In genomic region chr5:33301801-33302200, GRCm38 (mm10) we compare ENCODE assay signal across 29 mouse cellular contexts. TPM values are rescaled to one million over a fixed set of nuclear protein-coding genes. Genes with fewer than 3 reads are reported as not detected.
DNase-seq lines count a peak whose midpoint lies in the region; ATAC-seq and TF ChIP-seq lines count a peak whose summit lies in the region.
"Had no signal": no experiment of that assay in that cellular context is flagged by ENCODE, and none has a peak within 500 bp of the region (broad histone marks: within the 10 kb centered on the region; RNA-seq: fewer than 3 reads in every experiment).

No protein-coding gene starts in this region.

- no peak for ATAC-seq in lung, postnatal 0 days
- ATAC-seq in midbrain, embryonic 15.5 days (replicated peaks) = no peak
- no peak for ATAC-seq in hindbrain, embryonic 11.5 days (ENCODE audit: low FRiP score)
- ATAC-seq: forebrain, embryonic 14.5 days; hindbrain, postnatal 0 days; liver, embryonic 12.5 days had no signal

- no peak overlapping the region for H3K4me2 ChIP-seq in lung, postnatal 0 days (replicated peaks; ENCODE audit: low read depth, low read length)
- H3K4me2 ChIP-seq in CH12.LX (ENCODE audit: insufficient read depth, low read depth, poor library complexity, severe bottlenecking) = no peak overlapping the region
- no peak overlapping the region for H3K4me2 ChIP-seq in midbrain, embryonic 15.5 days
- H3K4me2 ChIP-seq in hindbrain, embryonic 11.5 days (replicated peaks; ENCODE audit: low read depth, low read length) = no peak overlapping the region
- H3K4me2 ChIP-seq: embryonic facial prominence, embryonic 12.5 days; heart, embryonic 13.5 days; hindbrain, embryonic 12.5 days; kidney, embryonic 15.5 days; liver, embryonic 12.5 days; midbrain, embryonic 12.5 days had no signal

- no peaks in the 10 kb centered on the region for H3K4me1 ChIP-seq in kidney, adult 2 months (ENCODE audit: control insufficient read depth, insufficient read depth, low read length)
- no peaks in the 10 kb centered on the region for H3K4me1 ChIP-seq in lung, postnatal 0 days (ENCODE audit: insufficient read depth, low read depth, low read length)
- peaks cover 13 to 39% of the 10 kb centered on the region in 2 experiments for H3K4me1 ChIP-seq in CH12.LX (ENCODE audit: control insufficient read depth in 1 of 2, insufficient read depth in 2 of 2)
- H3K4me1 ChIP-seq in midbrain, embryonic 15.5 days = no peaks in the 10 kb centered on the region
- H3K4me1 ChIP-seq in hindbrain, embryonic 11.5 days (replicated peaks; ENCODE audit: control insufficient read depth, insufficient read depth, low read length) = no peaks in the 10 kb centered on the region
- H3K4me1 ChIP-seq: embryonic facial prominence, embryonic 12.5 days; heart, embryonic 13.5 days; hindbrain, embryonic 12.5 days; kidney, embryonic 15.5 days; liver, embryonic 12.5 days; midbrain, embryonic 12.5 days had no signal

- TF ChIP-seq CTCF in kidney, adult 2 months (conservative IDR thresholded peaks at IDR 0.05; ENCODE audit: insufficient read depth, insufficient read length, low read depth, low read length) = no peak
- TF ChIP-seq CTCF in lung, postnatal 0 days (IDR thresholded peaks at IDR 0.05) = 0 out of 2 replicates have a peak, but pooled peaks have one; percentile 10
- peak in 1 of 2 experiments; percentile 59; a peak in 2 of 4 replicates for TF ChIP-seq CTCF in CH12.LX (conservative IDR thresholded peaks at IDR 0.05 in 1 of 2, IDR thresholded peaks at IDR 0.05 in 1 of 2; ENCODE audit: low read depth in 2 of 2, low read length in 2 of 2)

- 79% methylated on average over 2 of the region's 2 CpGs for WGBS in kidney, adult 2 months
- WGBS in lung, postnatal 0 days = 71% methylated on average over 2 of the region's 2 CpGs
- WGBS in midbrain, embryonic 15.5 days = 89% methylated on average over 2 of the region's 2 CpGs
- WGBS in hindbrain, embryonic 11.5 days = 90% methylated on average over 2 of the region's 2 CpGs

- H3K36me3 ChIP-seq in kidney, adult 2 months (ENCODE audit: control insufficient read depth, insufficient read depth, low read length) = no peaks in the 10 kb centered on the region
- no peaks in the 10 kb centered on the region for H3K36me3 ChIP-seq in lung, postnatal 0 days (ENCODE audit: insufficient read depth, low read length)
- H3K36me3 ChIP-seq in CH12.LX (replicated peaks in 1 of 2; ENCODE audit: control insufficient read depth in 1 of 2, insufficient read depth in 1 of 2, low read length in 1 of 2) = peaks cover 0 to 3% of the 10 kb centered on the region in 2 experiments
- H3K36me3 ChIP-seq in splenic B cell, adult 2 months (ENCODE audit: control insufficient read depth, insufficient read depth, low read length, poor library complexity, severe bottlenecking) = no peaks in the 10 kb centered on the region
- no peaks in the 10 kb centered on the region for H3K36me3 ChIP-seq in midbrain, embryonic 15.5 days (replicated peaks)
- H3K36me3 ChIP-seq in hindbrain, embryonic 11.5 days (ENCODE audit: control insufficient read depth, insufficient read depth, low read length) = no peaks in the 10 kb centered on the region
- H3K36me3 ChIP-seq: embryonic facial prominence, embryonic 12.5 days; heart, embryonic 13.5 days; hindbrain, embryonic 12.5 days; kidney, embryonic 15.5 days; liver, embryonic 12.5 days; midbrain, embryonic 12.5 days had no signal

- H3K9me3 ChIP-seq in lung, postnatal 0 days (ENCODE audit: low read length) = no peaks in the 10 kb centered on the region
- H3K9me3 ChIP-seq in CH12.LX (replicated peaks; ENCODE audit: low read length) = no peaks in the 10 kb centered on the region
- H3K9me3 ChIP-seq in midbrain, embryonic 15.5 days = no peaks in the 10 kb centered on the region
- H3K9me3 ChIP-seq in hindbrain, embryonic 11.5 days (ENCODE audit: control insufficient read depth, low read length) = no peaks in the 10 kb centered on the region
- H3K9me3 ChIP-seq: embryonic facial prominence, embryonic 12.5 days; heart, embryonic 13.5 days; hindbrain, embryonic 12.5 days; kidney, embryonic 15.5 days; liver, embryonic 12.5 days; megakaryocyte, embryonic 14.5 days; midbrain, embryonic 12.5 days had no signal

- DNase-seq in kidney, adult 2 months = peak; percentile 16
- no peak for DNase-seq in kidney, postnatal 14 days
- no peak for DNase-seq in lung, postnatal 0 days (ENCODE audit: low spot score)
- DNase-seq in lung, postnatal 4 days = no peak
- DNase-seq in CH12.LX (ENCODE audit: extremely low read depth) = peak; percentile 43
- DNase-seq in splenic B cell, adult 2 months (ENCODE audit: low read depth, low spot score) = peak; percentile 17
- DNase-seq in hindbrain, embryonic 11.5 days (ENCODE audit: low spot score) = no peak
- DNase-seq: adrenal gland, postnatal 10 days; cerebellum, adult 11 months; cerebellum, adult 9-11 months; embryo, embryonic 11 days; gastrocnemius, postnatal 36 days; heart, adult 18-20 months; heart, postnatal 14 days; kidney, adult 11 months; kidney, postnatal 36 days; layer of hippocampus, postnatal 36 days; lung, adult 18-20 months; lung, postnatal 10 days had no signal

- dilution Hi-C loops in CH12.LX (cut with MboI; ENCODE audit: extremely low pct_ligation_motif_present, extremely low pct_unique_long_range_greater_than_20kb, low sequenced_read_pairs) = no loop called here

- no peak overlapping the region for H3K9ac ChIP-seq in lung, postnatal 0 days (replicated peaks; ENCODE audit: low read depth)
- H3K9ac ChIP-seq in CH12.LX (ENCODE audit: insufficient read depth, low read depth) = no peak overlapping the region
- H3K9ac ChIP-seq in midbrain, embryonic 15.5 days = no peak overlapping the region
- no peak overlapping the region for H3K9ac ChIP-seq in hindbrain, embryonic 11.5 days (ENCODE audit: low read depth, low read length)
- H3K9ac ChIP-seq: embryonic facial prominence, embryonic 12.5 days; heart, embryonic 13.5 days; hindbrain, embryonic 12.5 days; kidney, embryonic 15.5 days; liver, embryonic 12.5 days; midbrain, embryonic 12.5 days had no signal

- no peaks in the 10 kb centered on the region for H3K27me3 ChIP-seq in kidney, adult 2 months (replicated peaks; ENCODE audit: control insufficient read depth, insufficient read depth, low read length)
- no peaks in the 10 kb centered on the region for H3K27me3 ChIP-seq in lung, postnatal 0 days (replicated peaks; ENCODE audit: insufficient read depth, low read length)
- no peaks in the 10 kb centered on the region for H3K27me3 ChIP-seq in CH12.LX (replicated peaks)
- no peaks in the 10 kb centered on the region for H3K27me3 ChIP-seq in splenic B cell, adult 2 months (ENCODE audit: control insufficient read depth, insufficient read depth, low read length, poor library complexity, severe bottlenecking)
- H3K27me3 ChIP-seq in midbrain, embryonic 15.5 days (replicated peaks) = no peaks in the 10 kb centered on the region
- H3K27me3 ChIP-seq in hindbrain, embryonic 11.5 days (ENCODE audit: control insufficient read depth, insufficient read depth, low read length) = no peaks in the 10 kb centered on the region
- H3K27me3 ChIP-seq: embryonic facial prominence, embryonic 12.5 days; heart, embryonic 13.5 days; hindbrain, embryonic 12.5 days; kidney, embryonic 15.5 days; midbrain, embryonic 12.5 days had no signal

- no peak for TF ChIP-seq EP300 in lung, postnatal 0 days (IDR thresholded peaks at IDR 0.05)
- TF ChIP-seq EP300 in CH12.LX (IDR thresholded peaks at IDR 0.05; ENCODE audit: low read length) = no peak

- H3K27ac ChIP-seq in kidney, adult 2 months (ENCODE audit: insufficient read depth, low read depth, low read length) = no peak overlapping the region
- H3K27ac ChIP-seq in lung, postnatal 0 days (ENCODE audit: low read length) = no peak overlapping the region
- H3K27ac ChIP-seq in CH12.LX (ENCODE audit: insufficient read depth, low read depth) = no peak overlapping the region
- H3K27ac ChIP-seq in midbrain, embryonic 15.5 days = no peak overlapping the region
- H3K27ac ChIP-seq in hindbrain, embryonic 11.5 days (ENCODE audit: low read depth, low read length) = no peak overlapping the region
- H3K27ac ChIP-seq: embryonic facial prominence, embryonic 12.5 days; heart, embryonic 13.5 days; hindbrain, embryonic 12.5 days; hindbrain, postnatal 0 days; kidney, embryonic 15.5 days; liver, embryonic 12.5 days; midbrain, embryonic 12.5 days had no signal

- no peaks in the 10 kb centered on the region; the same call in 1 of the 2 replicates for H3K79me2 ChIP-seq in CH12.LX (replicated peaks; ENCODE audit: control insufficient read depth, extremely low read depth, insufficient read depth, poor library complexity, severe bottlenecking)

- TF ChIP-seq POLR2A in kidney, adult 2 months (IDR thresholded peaks at IDR 0.05; ENCODE audit: low read depth, low read length) = no peak
- no peak for TF ChIP-seq POLR2A in CH12.LX (IDR thresholded peaks at IDR 0.05; ENCODE audit: low read depth, low read length)

- peak; percentile 57 for TF ChIP-seq RAD21 in CH12.LX (IDR thresholded peaks at IDR 0.05; ENCODE audit: low read depth, low read length)

- in situ Hi-C loops in CH12.LX (cut with MboI; ENCODE audit: low pct_ligation_motif_present, low pct_unique_long_range_greater_than_20kb, low sequenced_read_pairs) = loop anchor here (5.0 kb wide), 1 partner anchor 56 kb away; no protein-coding TSS in a partner anchor

- H3K4me3 ChIP-seq in kidney, adult 2 months (ENCODE audit: insufficient read depth, low read depth, low read length) = no peak overlapping the region
- no peak overlapping the region for H3K4me3 ChIP-seq in lung, postnatal 0 days (ENCODE audit: low read depth, low read length)
- no peak overlapping the region for H3K4me3 ChIP-seq in CH12.LX (replicated peaks in 1 of 3; ENCODE audit: low read depth in 2 of 3, low read length in 2 of 3, poor library complexity in 1 of 3)
- no peak overlapping the region for H3K4me3 ChIP-seq in midbrain, embryonic 15.5 days
- H3K4me3 ChIP-seq in hindbrain, embryonic 11.5 days (ENCODE audit: low read depth, low read length) = no peak overlapping the region
- H3K4me3 ChIP-seq: embryonic facial prominence, embryonic 12.5 days; heart, embryonic 13.5 days; hindbrain, embryonic 12.5 days; kidney, embryonic 15.5 days; liver, embryonic 12.5 days; megakaryocyte, embryonic 14.5 days; midbrain, embryonic 12.5 days had no signal

RNA-seq across cellular contexts. Expression of gene Ctbp1, which starts 27.0 kb away (rescaled TPM):
- polyA plus RNA-seq in kidney, adult 2 months (2012; rRNA removed) = 209 and 253 TPM in 2 replicates
- 193 and 194 TPM in 2 replicates for polyA plus RNA-seq in lung, postnatal 0 days (2015; fragmentation: Nextera tagmentation; extraction: Ambion mirVana)
- 173 and 187 TPM in 2 replicates for total RNA-seq in CH12.LX (2012; rRNA removed)
- total RNA-seq in CH12.LX (2014; rRNA removed) = 101 and 109 TPM in 2 replicates
- polyA plus RNA-seq in CH12.LX (2012; ENCODE audit: insufficient read length, low read depth) = 167 and 188 TPM in 2 replicates
- 545 and 591 TPM in 2 replicates for polyA plus RNA-seq in midbrain, embryonic 15.5 days (2015; fragmentation: Nextera tagmentation; extraction: Ambion mirVana)
- polyA plus RNA-seq in hindbrain, embryonic 11.5 days (2014; fragmentation: Nextera tagmentation; extraction: Ambion mirVana) = 456 and 518 TPM in 2 replicates

RNA-seq across cellular contexts. Expression of gene Maea, which starts 33.5 kb away (rescaled TPM):
- 109 and 123 TPM in 2 replicates for polyA plus RNA-seq in kidney, adult 2 months (2012; rRNA removed)
- polyA plus RNA-seq in lung, postnatal 0 days (2015; fragmentation: Nextera tagmentation; extraction: Ambion mirVana) = 93.6 and 96.0 TPM in 2 replicates
- total RNA-seq in CH12.LX (2012; rRNA removed) = 75.0 and 76.9 TPM in 2 replicates
- 75.5 and 91.4 TPM in 2 replicates for total RNA-seq in CH12.LX (2014; rRNA removed)
- 94.2 and 96.2 TPM in 2 replicates for polyA plus RNA-seq in CH12.LX (2012; ENCODE audit: insufficient read length, low read depth)
- 138 and 139 TPM in 2 replicates for polyA plus RNA-seq in midbrain, embryonic 15.5 days (2015; fragmentation: Nextera tagmentation; extraction: Ambion mirVana)
- 133 and 141 TPM in 2 replicates for polyA plus RNA-seq in hindbrain, embryonic 11.5 days (2014; fragmentation: Nextera tagmentation; extraction: Ambion mirVana)

Comparison
In these comparisons a context has a peak if more than half of its experiments do, and no peak if none do; other contexts are left out.
1. DNase-seq: peak in kidney, adult 2 months (single experiment), CH12.LX (single experiment) and splenic B cell, adult 2 months (single experiment); none in kidney, postnatal 14 days (single experiment), lung, postnatal 0 days (single experiment), lung, postnatal 4 days (0 of 2) and hindbrain, embryonic 11.5 days (single experiment).